Mouse (Mus musculus) embryonic facial prominence, embryonic 11.5 days (tissue): ENCODE results near the gene Gm973. TPM values are rescaled to one million over a fixed set of nuclear protein-coding genes. Genes with fewer than 3 reads are reported as not detected.

Experiments
- ATAC-seq: fragments of 200-750 bp; cut with Nextera tagmentation; replicated peaks from 2 replicates; pipeline ENCODE4 v1.8.0; 2017; ENCODE audit warnings: low read depth; ENCODE audit not compliant: insufficient number of reproducible peaks, low FRiP score, low TSS enrichment
- DNase-seq: peaks from one replicate; pipeline ENCODE4 v3.0.0-alpha.2; 2015; ENCODE audit warnings: low spot score
- H3K27ac ChIP-seq: fragments of 300-500 bp; sonication (generic); replicated peaks from 2 replicates; pipeline ENCODE4 v1.5.1; 2014; ENCODE audit warnings: mild to moderate bottlenecking, low read depth, low read length, control low read depth
- H3K27me3 ChIP-seq: fragments of 300-500 bp; sonication (generic); 2 replicates; pipeline ENCODE4 v1.6.1; 2014; ENCODE audit warnings: mild to moderate bottlenecking, low read length, moderate library complexity, mixed read lengths; ENCODE audit not compliant: control insufficient read depth, insufficient read depth
- H3K36me3 ChIP-seq: fragments of 300-500 bp; sonication (generic); replicated peaks from 2 replicates; pipeline ENCODE4 v1.6.1; 2014; ENCODE audit warnings: low read depth, mild to moderate bottlenecking, low read length, moderate library complexity, mixed read lengths; ENCODE audit not compliant: control insufficient read depth, insufficient read depth
- H3K4me1 ChIP-seq: fragments of 300-500 bp; sonication (generic); 2 replicates; pipeline ENCODE4 v1.6.1; 2014; ENCODE audit warnings: low read length, mixed read lengths; ENCODE audit not compliant: control insufficient read depth, insufficient read depth
- H3K4me2 ChIP-seq: fragments of 300-500 bp; sonication (generic); 2 replicates; pipeline ENCODE4 v1.6.1; 2014; ENCODE audit warnings: low read depth, mild to moderate bottlenecking, control low read depth, low read length, moderate library complexity
- H3K4me3 ChIP-seq: fragments of 300-500 bp; sonication (generic); 2 replicates; pipeline ENCODE4 v1.5.1; 2014; ENCODE audit warnings: low read depth, low read length, control low read depth
- H3K9ac ChIP-seq: fragments of 300-500 bp; sonication (generic); replicated peaks from 2 replicates; pipeline ENCODE4 v1.6.1; 2014; ENCODE audit warnings: mild to moderate bottlenecking, control low read depth, low read length
- H3K9me3 ChIP-seq: fragments of 300-500 bp; sonication (generic); replicated peaks from 2 replicates; pipeline ENCODE4 v1.6.1; 2016; ENCODE audit warnings: mild to moderate bottlenecking, low read length, inconsistent platforms, mixed read lengths; ENCODE audit not compliant: control insufficient read depth
- WGBS: fragments of 180-500 bp; shearing (Covaris S2); extraction: QIAGEN DNeasy Blood & Tissue Kit; methylation state at CpG from one replicate; pipeline ENCODE4 v1.1.7; 2014; 5-methylcytosine and 5-hydroxymethylcytosine counted together
- polyA plus RNA-seq: library from polyadenylated mRNA; unstranded; fragments of >200 nt; fragmentation: Nextera tagmentation; extraction: Ambion mirVana; gene quantifications from 2 replicates; pipeline ENCODE4 v1.2.1, GENCODE M21; 2014

Gene Gm973
- polyA plus RNA-seq, 1 experiment from 2014 or later: 2.3 TPM

GRCm38 (mm10) chr1:59553708-59554107 is 37.6 kb downstream of the Gm973 start:
- Histone ChIP-seq H3K9ac (no peak overlapping the region), H3K9me3 (no peaks in the 10 kb centered on the region), H3K4me2 (no peak overlapping the region), H3K4me1 (no peaks in the 10 kb centered on the region), H3K27ac (no peak overlapping the region), H3K36me3 (no peaks in the 10 kb centered on the region), H3K4me3 (no peak overlapping the region), H3K27me3 (no peaks in the 10 kb centered on the region)
- ATAC-seq (no peak), DNase-seq (no peak)
- WGBS: 41% methylated on average over 5 of the region's 5 CpGs

- Histone ChIP-seq H3K27ac (no peak overlapping the region), H3K4me2 (no peak overlapping the region), H3K9ac (no peak overlapping the region), H3K4me3 (no peak overlapping the region), H3K4me1 (no peaks in the 10 kb centered on the region), H3K9me3 (no peaks in the 10 kb centered on the region), H3K27me3 (no peaks in the 10 kb centered on the region), H3K36me3 (no peaks in the 10 kb centered on the region)
- DNase-seq (no peak), ATAC-seq (no peak)
- WGBS: 70% methylated on average over 2 of the region's 2 CpGs
Observed at GRCm38 (mm10) chr1:59563581-59563980, 47.5 kb downstream of the Gm973 start.

DNA sequence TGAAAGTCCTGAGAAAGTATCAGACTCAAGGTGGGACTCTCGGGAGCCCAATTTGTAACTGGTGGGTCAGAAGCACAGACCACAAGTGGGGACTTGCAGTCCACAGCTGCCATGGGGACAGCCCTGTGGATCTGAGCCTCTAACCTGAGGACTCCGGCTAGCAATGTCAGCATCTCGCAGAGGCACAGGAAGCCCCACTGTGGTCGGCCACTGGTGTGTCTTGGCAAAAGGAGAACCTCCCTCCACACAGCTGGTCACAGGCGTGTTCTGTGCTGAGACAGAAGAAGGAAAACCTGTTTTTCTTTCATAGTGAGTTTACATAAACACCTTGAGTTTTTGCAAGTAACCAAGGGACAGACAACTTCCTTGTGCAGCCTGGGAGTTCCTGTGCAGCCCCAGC is 49.7 kb downstream of the Gm973 start:
- H3K4me2 ChIP-seq: no peak overlapping the region
- no peaks in the 10 kb centered on the region for H3K4me1 ChIP-seq
- H3K4me3 ChIP-seq: no peak overlapping the region
- no peak overlapping the region for H3K27ac ChIP-seq
- WGBS: 84% methylated on average over 5 of the region's 5 CpGs
- no peak overlapping the region for H3K9ac ChIP-seq
- ATAC-seq (no peak), DNase-seq (no peak)
- H3K9me3 ChIP-seq: no peaks in the 10 kb centered on the region
- H3K36me3 ChIP-seq: no peaks in the 10 kb centered on the region
- H3K27me3 ChIP-seq: no peaks in the 10 kb centered on the region

DNA sequence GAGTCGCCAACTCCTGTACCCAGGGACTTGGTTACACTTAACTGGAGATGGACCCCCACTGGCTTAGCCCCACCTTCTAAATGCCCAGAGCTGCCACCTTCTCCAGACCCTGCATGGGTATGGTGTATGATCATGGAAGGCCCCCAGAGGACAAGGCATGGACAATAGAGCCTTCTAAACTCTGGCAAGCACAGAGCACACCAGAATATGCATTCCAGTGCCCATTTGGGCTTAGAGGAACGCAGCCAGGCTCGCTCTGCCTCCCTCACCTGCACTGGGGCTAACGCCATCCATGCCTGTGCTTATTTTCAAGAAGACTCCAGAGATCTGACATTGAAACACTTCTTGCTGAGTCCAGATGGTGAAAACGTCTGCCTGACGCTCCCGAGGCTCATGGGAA is 50.2 kb downstream of the Gm973 start:
- DNase-seq: no peak
- H3K27ac ChIP-seq: no peak overlapping the region
- no peaks in the 10 kb centered on the region for H3K27me3 ChIP-seq
- ATAC-seq: no peak
- H3K4me2 ChIP-seq: no peak overlapping the region
- no peaks in the 10 kb centered on the region for H3K9me3 ChIP-seq
- H3K4me1 ChIP-seq: no peaks in the 10 kb centered on the region
- no peak overlapping the region for H3K4me3 ChIP-seq
- no peaks in the 10 kb centered on the region for H3K36me3 ChIP-seq
- 69% methylated on average over 7 of the region's 7 CpGs for WGBS
- no peak overlapping the region for H3K9ac ChIP-seq

GRCm38 (mm10) chr1:59566926-59567325 is 50.9 kb downstream of the Gm973 start:
- no peak for DNase-seq
- H3K4me3 ChIP-seq: no peak overlapping the region
- WGBS: 75% methylated on average over 6 of the region's 6 CpGs

DNA sequence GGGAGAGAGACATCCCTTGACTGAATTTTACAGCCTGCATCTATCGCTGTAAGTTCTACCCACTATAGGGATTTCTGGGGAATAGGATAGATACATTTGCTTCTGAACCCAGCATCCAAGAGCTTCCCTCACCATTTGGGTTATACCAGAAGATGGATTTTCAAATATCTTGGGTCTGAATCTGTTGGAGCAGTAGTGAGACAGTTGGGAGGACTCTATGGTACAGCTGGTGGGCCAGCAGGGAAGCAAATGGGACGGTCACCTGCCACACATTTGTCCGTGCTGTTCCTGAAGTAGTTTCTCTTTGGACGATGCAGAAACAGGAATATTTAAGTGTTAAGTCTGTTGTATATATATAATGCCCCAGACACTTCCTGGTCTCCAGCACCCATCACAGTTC is 51.5 kb downstream of the Gm973 start:
- Histone ChIP-seq H3K27ac (no peak overlapping the region), H3K4me2 (no peak overlapping the region), H3K9me3 (no peaks in the 10 kb centered on the region), H3K9ac (no peak overlapping the region), H3K36me3 (no peaks in the 10 kb centered on the region), H3K4me3 (no peak overlapping the region), H3K27me3 (no peaks in the 10 kb centered on the region), H3K4me1 (no peaks in the 10 kb centered on the region)
- ATAC-seq: no peak
- no peak for DNase-seq
- WGBS: 89% methylated on average over 4 of the region's 4 CpGs

More at GRCm38 (mm10) chr1:59566926-59567325, 50.9 kb downstream of the Gm973 start:
- Histone ChIP-seq H3K27me3 (no peaks in the 10 kb centered on the region), H3K9ac (no peak overlapping the region), H3K9me3 (no peaks in the 10 kb centered on the region), H3K27ac (no peak overlapping the region), H3K4me1 (no peaks in the 10 kb centered on the region), H3K36me3 (no peaks in the 10 kb centered on the region), H3K4me2 (no peak overlapping the region)
- ATAC-seq: no peak

- WGBS: 86% methylated on average over 1 of the region's 1 CpGs
- Histone ChIP-seq H3K27me3 (no peaks in the 10 kb centered on the region), H3K36me3 (no peaks in the 10 kb centered on the region), H3K9me3 (no peaks in the 10 kb centered on the region), H3K4me3 (no peak overlapping the region), H3K4me1 (no peaks in the 10 kb centered on the region), H3K27ac (no peak overlapping the region), H3K9ac (no peak overlapping the region), H3K4me2 (no peak overlapping the region)
- no peak for ATAC-seq
- no peak for DNase-seq
Observed at GRCm38 (mm10) chr1:59568283-59568682, 52.2 kb downstream of the Gm973 start.

DNA sequence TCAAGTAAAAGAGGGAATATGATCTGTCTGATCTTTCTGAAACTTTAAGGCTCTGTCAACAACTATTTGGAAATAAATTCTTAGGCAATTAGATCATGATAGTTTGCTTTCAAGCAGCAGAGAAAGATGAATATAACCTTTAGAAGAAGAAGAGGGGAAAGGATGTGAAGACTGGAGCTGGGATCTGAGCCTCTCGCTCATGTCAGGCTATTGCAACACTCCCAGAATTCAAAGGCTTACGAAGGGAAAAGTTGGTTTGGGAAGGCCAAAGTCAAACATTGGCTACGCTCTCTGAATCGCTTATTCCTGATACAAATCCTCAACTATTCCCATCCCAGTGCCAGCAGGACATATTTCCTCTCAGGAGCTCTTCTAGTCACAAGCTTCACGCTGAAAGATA is 53.2 kb downstream of the Gm973 start:
- H3K4me3 ChIP-seq: no peak overlapping the region
- no peak overlapping the region for H3K9ac ChIP-seq
- H3K36me3 ChIP-seq: no peaks in the 10 kb centered on the region
- DNase-seq: no peak
- H3K4me1 ChIP-seq: no peaks in the 10 kb centered on the region
- no peak overlapping the region for H3K4me2 ChIP-seq
- H3K27me3 ChIP-seq: no peaks in the 10 kb centered on the region
- no peaks in the 10 kb centered on the region for H3K9me3 ChIP-seq
- WGBS: 88% methylated on average over 5 of the region's 5 CpGs
- ATAC-seq: no peak
- no peak overlapping the region for H3K27ac ChIP-seq
